Mouse (Mus musculus): ENCODE data around the gene Muc4. TPM values are rescaled to one million over a fixed set of nuclear protein-coding genes. Genes with fewer than 3 reads are reported as not detected.

Gene Muc4
- polyA plus RNA-seq, 1 experiment from 2014 or later = 0.35 TPM

DNA sequence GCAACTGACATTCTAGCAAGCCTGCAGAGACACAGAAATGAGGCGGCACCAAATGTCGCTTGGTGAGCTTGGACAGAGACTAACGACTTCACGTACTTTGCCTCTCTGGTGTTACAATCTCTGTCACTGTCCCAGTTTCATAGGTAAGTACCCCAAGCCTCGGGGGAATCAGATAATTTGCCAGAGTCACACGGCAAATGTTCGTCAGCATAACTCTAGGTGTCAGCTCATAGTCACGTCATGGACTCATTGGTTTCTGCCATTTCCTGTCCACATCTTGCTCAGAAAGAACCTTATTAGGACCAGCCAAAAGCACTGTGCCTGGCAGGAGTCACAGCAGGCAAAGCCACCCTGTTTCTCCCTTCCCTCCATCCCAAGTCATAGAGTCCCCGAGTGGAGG lies 5.7 kb downstream of the Muc4 start:
- Histone ChIP-seq H3K9ac (replicated peaks; ENCODE audit: low read depth, low read length) (no peak overlapping the region), H3K27me3 (ENCODE audit: control insufficient read depth, insufficient read depth, low read length) (no peaks in the 10 kb centered on the region), H3K27ac (ENCODE audit: low read depth, low read length) (no peak overlapping the region), H3K4me1 (ENCODE audit: control insufficient read depth, insufficient read depth, low read length) (no peaks in the 10 kb centered on the region), H3K36me3 (ENCODE audit: control insufficient read depth, insufficient read depth, low read length) (no peaks in the 10 kb centered on the region), H3K4me3 (ENCODE audit: low read depth, low read length) (no peak overlapping the region), H3K9me3 (ENCODE audit: control insufficient read depth, low read length) (no peaks in the 10 kb centered on the region), H3K4me2 (ENCODE audit: low read depth, low read length) (no peak overlapping the region)
- no peak for ATAC-seq (ENCODE audit: low read depth)
- 84% methylated on average over 9 of the region's 9 CpGs for WGBS

- H3K27ac ChIP-seq (ENCODE audit: low read depth, low read length) = no peak overlapping the region
- H3K27me3 ChIP-seq (ENCODE audit: control insufficient read depth, insufficient read depth, low read length) = no peaks in the 10 kb centered on the region
- no peaks in the 10 kb centered on the region for H3K4me1 ChIP-seq (ENCODE audit: control insufficient read depth, insufficient read depth, low read length)
- ATAC-seq (ENCODE audit: low read depth) = no peak
- H3K9me3 ChIP-seq (ENCODE audit: control insufficient read depth, low read length) = no peaks in the 10 kb centered on the region
- 87% methylated on average over 2 of the region's 2 CpGs for WGBS
- no peak overlapping the region for H3K9ac ChIP-seq (replicated peaks; ENCODE audit: low read depth, low read length)
- H3K4me3 ChIP-seq (ENCODE audit: low read depth, low read length) = no peak overlapping the region
- H3K36me3 ChIP-seq (ENCODE audit: control insufficient read depth, insufficient read depth, low read length) = no peaks in the 10 kb centered on the region
- no peak overlapping the region for H3K4me2 ChIP-seq (ENCODE audit: low read depth, low read length)
Measured at GRCm38 (mm10) chr16:32742712-32743111, 7.0 kb downstream of the Muc4 start.

DNA sequence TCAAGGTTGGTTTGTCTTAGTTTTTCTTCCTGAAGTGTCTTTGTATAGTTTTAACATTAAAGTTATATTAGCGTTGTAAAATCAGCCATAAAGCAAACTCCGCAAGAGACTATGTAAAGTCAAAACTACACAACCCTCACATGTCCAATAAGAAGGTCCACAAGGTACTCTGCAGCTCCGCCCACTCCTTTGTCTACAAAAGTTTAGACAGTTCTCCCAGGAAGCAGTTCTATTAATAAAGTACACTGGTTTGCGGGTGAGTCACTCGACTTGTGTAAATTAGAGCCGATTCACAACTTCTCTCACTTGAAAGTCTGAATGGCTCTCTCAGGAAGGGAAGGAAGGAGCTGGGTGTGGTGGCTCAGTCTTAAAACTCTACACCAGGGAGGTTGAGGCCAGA lies 10.2 kb downstream of the Muc4 start:
- Histone ChIP-seq H3K9me3 (ENCODE audit: control insufficient read depth, low read length) (no peaks in the 10 kb centered on the region), H3K4me2 (ENCODE audit: low read depth, low read length) (no peak overlapping the region), H3K27me3 (ENCODE audit: control insufficient read depth, insufficient read depth, low read length) (no peaks in the 10 kb centered on the region), H3K4me3 (ENCODE audit: low read depth, low read length) (no peak overlapping the region), H3K9ac (replicated peaks; ENCODE audit: low read depth, low read length) (no peak overlapping the region), H3K36me3 (ENCODE audit: control insufficient read depth, insufficient read depth, low read length) (no peaks in the 10 kb centered on the region), H3K27ac (ENCODE audit: low read depth, low read length) (no peak overlapping the region), H3K4me1 (ENCODE audit: control insufficient read depth, insufficient read depth, low read length) (no peaks in the 10 kb centered on the region)
- WGBS = 70% methylated on average over 6 of the region's 6 CpGs
- no peak for ATAC-seq (ENCODE audit: low read depth)

- H3K9ac ChIP-seq (replicated peaks; ENCODE audit: low read depth, low read length) = no peak overlapping the region
- no peaks in the 10 kb centered on the region for H3K4me1 ChIP-seq (ENCODE audit: control insufficient read depth, insufficient read depth, low read length)
- no peaks in the 10 kb centered on the region for H3K27me3 ChIP-seq (ENCODE audit: control insufficient read depth, insufficient read depth, low read length)
- no peak overlapping the region for H3K4me2 ChIP-seq (ENCODE audit: low read depth, low read length)
- no peak for ATAC-seq (ENCODE audit: low read depth)
- H3K27ac ChIP-seq (ENCODE audit: low read depth, low read length) = no peak overlapping the region
- H3K36me3 ChIP-seq (ENCODE audit: control insufficient read depth, insufficient read depth, low read length) = no peaks in the 10 kb centered on the region
- 93% methylated on average over 5 of the region's 5 CpGs for WGBS
- no peak overlapping the region for H3K4me3 ChIP-seq (ENCODE audit: low read depth, low read length)
- no peaks in the 10 kb centered on the region for H3K9me3 ChIP-seq (ENCODE audit: control insufficient read depth, low read length)
Measured at GRCm38 (mm10) chr16:32750242-32751127, 14.8 kb downstream of the Muc4 start.

DNA sequence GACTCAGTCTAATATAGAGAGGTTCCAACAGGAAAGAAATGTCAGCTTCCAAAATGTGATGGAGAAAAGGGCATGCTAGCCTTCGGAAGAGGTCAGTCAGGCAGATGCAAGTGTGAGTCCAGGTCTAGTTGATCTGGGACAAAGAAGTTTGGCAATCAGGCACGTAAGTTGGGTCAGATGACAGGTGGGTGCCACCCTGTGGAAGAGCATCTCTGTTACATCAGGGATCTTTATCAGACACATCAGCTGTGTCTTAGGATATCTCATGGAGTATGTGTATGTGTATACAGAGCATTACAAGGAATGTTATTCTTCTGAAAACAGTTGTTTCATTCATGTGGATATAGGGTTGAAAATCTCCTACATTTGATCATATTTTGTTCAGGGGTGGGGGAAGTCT lies 28.9 kb downstream of the Muc4 start:
- WGBS = 95% methylated on average over 2 of the region's 2 CpGs
- no peak overlapping the region for H3K27ac ChIP-seq (ENCODE audit: low read depth, low read length)
- H3K4me2 ChIP-seq (ENCODE audit: low read depth, low read length) = no peak overlapping the region
- H3K4me3 ChIP-seq (ENCODE audit: low read depth, low read length) = no peak overlapping the region
- H3K27me3 ChIP-seq (ENCODE audit: control insufficient read depth, insufficient read depth, low read length) = no peaks in the 10 kb centered on the region
- H3K9me3 ChIP-seq (ENCODE audit: control insufficient read depth, low read length) = no peaks in the 10 kb centered on the region
- H3K36me3 ChIP-seq (ENCODE audit: control insufficient read depth, insufficient read depth, low read length) = no peaks in the 10 kb centered on the region
- ATAC-seq (ENCODE audit: low read depth) = no peak
- no peak overlapping the region for H3K9ac ChIP-seq (replicated peaks; ENCODE audit: low read depth, low read length)
- no peaks in the 10 kb centered on the region for H3K4me1 ChIP-seq (ENCODE audit: control insufficient read depth, insufficient read depth, low read length)

DNA sequence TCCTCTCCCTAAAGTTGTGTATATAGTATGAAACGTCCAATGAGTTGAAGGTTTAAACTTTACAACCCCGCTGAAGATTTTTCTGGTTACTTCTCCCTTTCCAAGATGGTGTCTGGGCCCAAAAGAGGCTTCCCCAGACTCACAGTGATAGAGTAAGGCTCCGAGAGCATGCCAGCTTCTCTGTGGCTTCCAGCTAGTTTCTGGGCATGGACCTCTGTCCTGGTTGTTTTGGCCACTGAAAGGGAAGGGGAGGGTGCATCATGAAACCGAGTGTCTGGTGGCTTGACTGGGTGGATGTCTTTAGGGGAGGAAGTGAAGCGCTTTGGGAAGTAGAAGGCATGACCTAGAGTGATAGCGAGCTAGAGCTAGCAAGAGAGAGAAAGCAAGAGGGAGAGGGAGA lies 29.3 kb downstream of the Muc4 start:
- WGBS = 81% methylated on average over 6 of the region's 6 CpGs
- Histone ChIP-seq H3K9ac (replicated peaks; ENCODE audit: low read depth, low read length) (no peak overlapping the region), H3K4me2 (ENCODE audit: low read depth, low read length) (no peak overlapping the region), H3K4me1 (ENCODE audit: control insufficient read depth, insufficient read depth, low read length) (no peaks in the 10 kb centered on the region), H3K27ac (ENCODE audit: low read depth, low read length) (no peak overlapping the region), H3K4me3 (ENCODE audit: low read depth, low read length) (no peak overlapping the region), H3K27me3 (ENCODE audit: control insufficient read depth, insufficient read depth, low read length) (no peaks in the 10 kb centered on the region), H3K36me3 (ENCODE audit: control insufficient read depth, insufficient read depth, low read length) (no peaks in the 10 kb centered on the region), H3K9me3 (ENCODE audit: control insufficient read depth, low read length) (no peaks in the 10 kb centered on the region)
- no peak for ATAC-seq (ENCODE audit: low read depth)

DNA sequence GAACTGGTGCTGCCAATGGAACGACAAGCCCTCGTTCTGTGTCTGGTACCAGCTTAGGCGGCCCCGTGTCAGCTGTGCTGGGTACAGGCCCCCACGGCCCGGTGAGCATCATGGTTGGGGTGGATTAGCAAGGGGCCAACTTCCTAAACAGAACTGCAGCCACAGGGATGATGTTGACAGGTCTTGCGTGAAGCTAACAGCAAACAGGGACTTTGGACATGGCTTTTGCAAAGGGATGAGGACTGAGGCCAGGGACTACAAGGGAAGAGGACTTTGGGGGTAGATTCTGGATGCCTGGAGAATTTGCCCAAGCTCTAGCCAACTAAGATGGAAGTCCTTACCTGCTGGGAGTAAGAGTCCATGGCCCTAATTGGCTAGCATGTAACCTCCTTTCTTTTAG lies 31.2 kb downstream of the Muc4 start:
- Histone ChIP-seq H3K9ac (replicated peaks; ENCODE audit: low read depth, low read length) (no peak overlapping the region), H3K4me1 (ENCODE audit: control insufficient read depth, insufficient read depth, low read length) (no peaks in the 10 kb centered on the region), H3K36me3 (ENCODE audit: control insufficient read depth, insufficient read depth, low read length) (no peaks in the 10 kb centered on the region), H3K4me2 (ENCODE audit: low read depth, low read length) (no peak overlapping the region), H3K9me3 (ENCODE audit: control insufficient read depth, low read length) (no peaks in the 10 kb centered on the region), H3K4me3 (ENCODE audit: low read depth, low read length) (no peak overlapping the region), H3K27ac (ENCODE audit: low read depth, low read length) (no peak overlapping the region), H3K27me3 (ENCODE audit: control insufficient read depth, insufficient read depth, low read length) (no peaks in the 10 kb centered on the region)
- no peak for ATAC-seq (ENCODE audit: low read depth)
- WGBS = over 99% methylated on average over 7 of the region's 7 CpGs

GRCm38 (mm10) chr16:32776676-32777075 lies 41.0 kb downstream of the Muc4 start:
- H3K4me2 ChIP-seq (ENCODE audit: low read depth, low read length) = no peak overlapping the region
- H3K9ac ChIP-seq (replicated peaks; ENCODE audit: low read depth, low read length) = no peak overlapping the region
- H3K9me3 ChIP-seq (ENCODE audit: control insufficient read depth, low read length) = no peaks in the 10 kb centered on the region
- H3K36me3 ChIP-seq (ENCODE audit: control insufficient read depth, insufficient read depth, low read length) = no peaks in the 10 kb centered on the region
- ATAC-seq (ENCODE audit: low read depth) = no peak
- H3K27ac ChIP-seq (ENCODE audit: low read depth, low read length) = no peak overlapping the region
- H3K4me1 ChIP-seq (ENCODE audit: control insufficient read depth, insufficient read depth, low read length) = no peaks in the 10 kb centered on the region
- no peak overlapping the region for H3K4me3 ChIP-seq (ENCODE audit: low read depth, low read length)
- 54% methylated on average over 10 of the region's 10 CpGs for WGBS
- no peaks in the 10 kb centered on the region for H3K27me3 ChIP-seq (ENCODE audit: control insufficient read depth, insufficient read depth, low read length)

GRCm38 (mm10) chr16:32778956-32779355 lies 43.3 kb downstream of the Muc4 start:
- H3K36me3 ChIP-seq (ENCODE audit: control insufficient read depth, insufficient read depth, low read length) = no peaks in the 10 kb centered on the region
- H3K27me3 ChIP-seq (ENCODE audit: control insufficient read depth, insufficient read depth, low read length) = no peaks in the 10 kb centered on the region
- no peak overlapping the region for H3K27ac ChIP-seq (ENCODE audit: low read depth, low read length)
- no peak for ATAC-seq (ENCODE audit: low read depth)
- WGBS = 48% methylated on average over 8 of the region's 8 CpGs
- H3K4me1 ChIP-seq (ENCODE audit: control insufficient read depth, insufficient read depth, low read length) = no peaks in the 10 kb centered on the region
- no peaks in the 10 kb centered on the region for H3K9me3 ChIP-seq (ENCODE audit: control insufficient read depth, low read length)
- no peak overlapping the region for H3K4me2 ChIP-seq (ENCODE audit: low read depth, low read length)
- no peak overlapping the region for H3K9ac ChIP-seq (replicated peaks; ENCODE audit: low read depth, low read length)
- no peak overlapping the region for H3K4me3 ChIP-seq (ENCODE audit: low read depth, low read length)

Data from neural tube, embryonic 14.5 days (tissue).